Mouse (Mus musculus) CH12.LX (cell line): ENCODE results near the gene Eci1.

Source experiments
- CHD2 ChIP-seq: IDR thresholded peaks from 2 replicates; pipeline ENCODE4 v1.6.1; 2011; ENCODE audit warnings: low read length, improper control_type of control experiment
- CTCF ChIP-seq, 2 experiments: IDR thresholded peaks in 1 of 2; conservative IDR thresholded peaks in 1 of 2; 2 replicates each; pipeline ENCODE4 v1.5.1; 2011 to 2012; ENCODE audit warnings: low read depth in 2 of 2, low read length in 2 of 2, improper control_type of control experiment in 1 of 2, inconsistent platforms in 1 of 2, mild to moderate bottlenecking in 1 of 2, moderate library complexity in 1 of 2
- EP300 ChIP-seq: IDR thresholded peaks from 2 replicates; pipeline ENCODE4 v1.6.1; 2011; ENCODE audit warnings: low read length, improper control_type of control experiment
- HCFC1 ChIP-seq: IDR thresholded peaks from 2 replicates; pipeline ENCODE4 v1.6.1; 2012; ENCODE audit warnings: low read depth, mild to moderate bottlenecking, inconsistent platforms, low read length, improper control_type of control experiment
- IRF4 ChIP-seq: IDR thresholded peaks from 2 replicates; pipeline ENCODE4 v1.6.1; 2014; ENCODE audit warnings: low read depth, mild to moderate bottlenecking, inconsistent platforms, low read length, improper control_type of control experiment
- KAT2A ChIP-seq: IDR thresholded peaks from 2 replicates; pipeline ENCODE4 v1.6.1; 2012; ENCODE audit warnings: low read length, improper control_type of control experiment, inconsistent platforms; ENCODE audit not compliant: insufficient replicate concordance
- NRF1 ChIP-seq: IDR thresholded peaks from 2 replicates; pipeline ENCODE4 v1.6.1; 2014; ENCODE audit warnings: low read depth, mild to moderate bottlenecking, inconsistent platforms, low read length, improper control_type of control experiment, moderate library complexity
- POLR2A ChIP-seq: IDR thresholded peaks from 2 replicates; pipeline ENCODE4 v1.6.1; 2011; ENCODE audit warnings: low read depth, mild to moderate bottlenecking, improper control_type of control experiment, low read length
- RAD21 ChIP-seq: IDR thresholded peaks from 2 replicates; pipeline ENCODE4 v1.6.1; 2011; ENCODE audit warnings: low read depth, mild to moderate bottlenecking, low read length, improper control_type of control experiment, moderate library complexity
- TBP ChIP-seq: conservative IDR thresholded peaks from 2 replicates; pipeline ENCODE4 v1.6.1; 2011; ENCODE audit warnings: low read depth, low read length, improper control_type of control experiment
- UBTF ChIP-seq: IDR thresholded peaks from 2 replicates; pipeline ENCODE4 v1.6.1; 2012; ENCODE audit warnings: low read depth, mild to moderate bottlenecking, inconsistent platforms, low read length, improper control_type of control experiment, moderate library complexity
- USF1 ChIP-seq: IDR thresholded peaks from 2 replicates; pipeline ENCODE4 v1.6.1; 2014; ENCODE audit warnings: low read depth, mild to moderate bottlenecking, inconsistent platforms, low read length, improper control_type of control experiment
- ZC3H11A ChIP-seq: IDR thresholded peaks from 2 replicates; pipeline ENCODE4 v1.6.1; 2012; ENCODE audit warnings: low read depth, mild to moderate bottlenecking, inconsistent platforms, low read length, improper control_type of control experiment
- ZKSCAN1 ChIP-seq: IDR thresholded peaks from 2 replicates; pipeline ENCODE4 v1.6.1; 2012; ENCODE audit warnings: low read depth, inconsistent platforms, low read length, improper control_type of control experiment, borderline replicate concordance

GRCm38 (mm10) chr17:24407116-24407803, 19.2 kb upstream of the Eci1 start:
- TF ChIP-seq CTCF (conservative IDR thresholded peaks at IDR 0.05 in 1 of 2, IDR thresholded peaks at IDR 0.05 in 1 of 2; ENCODE audit: low read depth in 2 of 2, low read length in 2 of 2) = no peak
- no peak for TF ChIP-seq RAD21
- TF ChIP-seq POLR2A = no peak
- no peak for TF ChIP-seq HCFC1
- no peak for TF ChIP-seq UBTF
- no peak for TF ChIP-seq CHD2
- no peak for TF ChIP-seq USF1
- TF ChIP-seq TBP = no peak
- no peak for TF ChIP-seq NRF1
- no peak for TF ChIP-seq ZKSCAN1
- no peak for TF ChIP-seq ZC3H11A
- TF ChIP-seq EP300 = no peak
- TF ChIP-seq IRF4 = no peak
- no peak for TF ChIP-seq KAT2A
